Mouse (Mus musculus) 3T3-L1 (cell line): ENCODE results near the gene Lcp2.
A peak's percentile ranks its signal among the peaks of the same experiment; 100 is the strongest.

Experiments used
- DNase-seq: peaks from one replicate; pipeline ENCODE4 v3.0.0-alpha.2; 2015; ENCODE audit warnings: low read depth, low spot score

The Lcp2 gene

GRCm38 (mm10) chr11:34047542-34047937, 820 bp downstream of the Lcp2 start:
- no peak for DNase-seq

GRCm38 (mm10) chr11:34048375-34049124, 1.8 kb downstream of the Lcp2 start:
- no peak for DNase-seq

- DNase-seq: no peak
These were observed 2.3 kb downstream of the Lcp2 start for GRCm38 (mm10) chr11:34049125-34049379.

GRCm38 (mm10) chr11:34050063-34050462, 3.3 kb downstream of the Lcp2 start:
- DNase-seq: no peak

GRCm38 (mm10) chr11:34050643-34051042, 3.9 kb downstream of the Lcp2 start:
- no peak for DNase-seq

DNA sequence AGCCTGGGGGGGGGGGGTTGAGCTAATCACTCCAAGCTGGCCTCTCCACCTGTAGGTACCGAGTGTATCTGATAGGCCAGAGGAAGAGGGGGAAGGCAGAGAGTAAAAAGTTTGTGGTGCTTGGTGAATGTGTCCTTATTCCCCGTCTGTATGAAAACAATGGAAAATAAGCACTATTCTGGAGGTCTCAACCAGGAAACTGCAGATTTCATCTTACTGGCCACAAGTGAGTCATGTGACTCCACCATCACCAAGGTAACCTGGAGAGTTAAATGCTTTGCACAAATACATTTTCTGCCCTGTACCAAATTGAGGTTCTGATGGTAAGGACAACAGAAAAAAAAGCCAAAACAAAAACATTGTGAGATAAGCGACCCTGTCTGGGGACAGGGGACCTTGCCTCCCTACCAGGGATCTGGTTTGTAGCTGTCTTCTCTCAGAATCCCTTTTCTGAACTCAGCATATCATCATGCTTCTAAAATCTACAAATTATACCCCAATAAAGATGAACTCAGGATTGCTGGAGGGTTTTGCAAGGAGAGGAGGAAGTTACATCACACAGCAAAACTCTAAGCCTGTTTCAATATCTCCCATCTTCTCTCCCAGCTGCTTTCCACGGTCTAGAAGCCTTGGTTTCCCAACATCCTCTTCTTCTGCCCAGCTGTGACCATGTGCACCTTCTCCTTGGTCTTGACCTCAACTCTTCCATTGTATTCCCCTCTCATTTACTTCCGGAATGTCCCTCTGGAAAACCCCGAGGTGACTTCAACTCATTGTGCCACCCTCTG, 6.5 kb downstream of the Lcp2 start:
- DNase-seq: no peak

GRCm38 (mm10) chr11:34054031-34054727, 7.5 kb downstream of the Lcp2 start:
- no peak for DNase-seq

DNA sequence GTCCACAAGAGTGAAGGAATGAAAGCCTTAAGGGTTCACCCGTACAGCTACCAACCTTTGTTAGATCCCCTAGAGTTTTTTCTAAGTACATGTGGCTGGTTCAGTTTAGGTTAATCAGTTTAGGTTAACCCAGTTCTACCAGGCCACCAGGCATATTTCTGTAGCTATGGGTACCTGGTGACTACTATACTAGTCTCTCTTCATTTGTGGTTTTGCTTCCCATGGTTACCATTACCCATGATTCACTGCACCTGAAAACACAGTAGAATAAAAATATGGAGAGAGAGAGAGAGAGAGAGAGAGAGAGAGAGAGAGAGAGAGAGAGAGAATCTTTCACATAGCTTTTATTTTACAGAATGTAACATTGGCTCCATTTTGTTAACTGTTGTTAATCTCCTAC, 10.0 kb downstream of the Lcp2 start:
- no peak for DNase-seq

DNA sequence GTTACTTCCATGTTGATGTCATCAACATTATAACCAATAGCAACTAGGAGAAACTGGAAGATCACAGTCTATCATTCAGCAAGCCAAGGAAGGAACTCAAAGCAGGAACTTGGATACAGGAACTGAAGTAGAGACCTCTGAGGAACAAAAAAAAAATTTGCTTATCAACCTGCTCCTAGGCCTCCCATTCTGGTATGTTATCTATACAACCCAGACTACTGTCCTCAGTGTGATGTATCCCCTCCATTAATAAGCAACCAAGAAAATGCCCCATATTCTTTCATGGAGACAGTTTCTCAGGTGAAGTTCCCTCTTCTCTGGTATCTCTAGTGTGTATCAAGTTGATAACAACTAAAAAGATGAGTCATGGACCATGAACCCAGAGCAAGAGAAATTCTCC, 11.6 kb downstream of the Lcp2 start:
- DNase-seq: no peak

- DNase-seq: no peak
These were observed 12.2 kb downstream of the Lcp2 start for GRCm38 (mm10) chr11:34058960-34059359.

DNA sequence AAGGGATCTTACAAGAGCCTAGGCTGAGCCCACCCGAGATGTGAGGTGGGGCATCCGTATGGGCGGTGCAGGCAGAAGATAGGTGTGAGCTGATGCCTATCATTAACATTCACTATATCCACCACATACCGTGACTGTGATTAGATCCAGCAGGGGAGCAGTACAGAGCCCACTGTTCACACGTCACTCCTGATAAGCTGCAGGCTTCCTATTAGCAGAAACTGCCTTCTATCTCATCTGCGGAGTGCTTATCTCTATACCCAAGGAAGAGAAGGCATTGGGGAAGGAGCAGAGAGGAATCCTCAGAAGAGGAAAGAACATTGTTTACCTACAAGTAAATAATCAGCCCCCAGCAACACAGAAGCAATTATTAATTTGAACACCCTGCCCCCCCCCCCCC, 15.0 kb downstream of the Lcp2 start:
- no peak for DNase-seq

DNA sequence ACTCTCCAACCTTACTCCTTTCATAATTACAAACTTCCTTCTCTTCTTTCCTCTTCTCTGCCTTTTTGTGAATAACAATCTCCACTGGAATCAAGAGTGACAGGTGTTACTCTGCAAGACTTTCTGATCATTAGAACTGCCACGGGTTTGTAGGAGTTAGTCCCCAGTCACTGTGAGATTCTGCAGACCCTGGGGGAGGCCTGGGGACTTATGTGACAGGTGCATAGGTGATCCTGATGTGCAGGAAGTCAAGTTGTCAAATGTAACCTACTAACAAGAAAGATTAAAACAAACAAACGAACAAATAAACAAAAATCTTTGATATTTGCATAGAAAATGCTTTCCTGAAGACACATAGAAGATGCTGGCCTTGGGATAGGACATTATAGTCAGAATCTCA, 16.5 kb downstream of the Lcp2 start:
- DNase-seq: no peak

GRCm38 (mm10) chr11:34063702-34064485, 17.2 kb downstream of the Lcp2 start:
- DNase-seq: no peak

DNA sequence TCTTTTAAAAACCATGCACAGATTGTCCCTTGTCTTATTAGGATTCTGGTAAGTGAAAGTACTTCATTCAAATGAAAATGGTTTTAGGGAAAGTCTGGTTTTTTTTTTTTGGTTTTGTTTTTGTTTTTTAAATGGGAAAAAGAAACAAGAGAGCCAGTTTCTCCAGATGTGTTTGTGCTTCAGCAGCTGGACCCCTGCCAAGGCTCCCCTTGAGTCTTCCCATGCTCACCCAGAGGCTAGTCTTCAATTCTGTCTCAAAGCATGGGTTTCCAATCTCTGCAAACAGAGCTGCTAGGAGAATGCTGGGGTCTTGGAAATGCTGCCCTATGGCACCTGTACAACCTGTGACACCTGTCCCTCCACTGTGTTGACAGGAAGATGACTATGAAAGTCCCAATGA, 23.9 kb downstream of the Lcp2 start:
- no peak for DNase-seq

- DNase-seq: no peak
These were observed 25.6 kb downstream of the Lcp2 start for GRCm38 (mm10) chr11:34072309-34072708.

GRCm38 (mm10) chr11:34073776-34074175, 27.1 kb downstream of the Lcp2 start:
- DNase-seq: peak; percentile 2

- no peak for DNase-seq
These were observed 31.1 kb downstream of the Lcp2 start for GRCm38 (mm10) chr11:34077870-34078269.

GRCm38 (mm10) chr11:34078581-34078980, 31.9 kb downstream of the Lcp2 start:
- DNase-seq: no peak

DNA sequence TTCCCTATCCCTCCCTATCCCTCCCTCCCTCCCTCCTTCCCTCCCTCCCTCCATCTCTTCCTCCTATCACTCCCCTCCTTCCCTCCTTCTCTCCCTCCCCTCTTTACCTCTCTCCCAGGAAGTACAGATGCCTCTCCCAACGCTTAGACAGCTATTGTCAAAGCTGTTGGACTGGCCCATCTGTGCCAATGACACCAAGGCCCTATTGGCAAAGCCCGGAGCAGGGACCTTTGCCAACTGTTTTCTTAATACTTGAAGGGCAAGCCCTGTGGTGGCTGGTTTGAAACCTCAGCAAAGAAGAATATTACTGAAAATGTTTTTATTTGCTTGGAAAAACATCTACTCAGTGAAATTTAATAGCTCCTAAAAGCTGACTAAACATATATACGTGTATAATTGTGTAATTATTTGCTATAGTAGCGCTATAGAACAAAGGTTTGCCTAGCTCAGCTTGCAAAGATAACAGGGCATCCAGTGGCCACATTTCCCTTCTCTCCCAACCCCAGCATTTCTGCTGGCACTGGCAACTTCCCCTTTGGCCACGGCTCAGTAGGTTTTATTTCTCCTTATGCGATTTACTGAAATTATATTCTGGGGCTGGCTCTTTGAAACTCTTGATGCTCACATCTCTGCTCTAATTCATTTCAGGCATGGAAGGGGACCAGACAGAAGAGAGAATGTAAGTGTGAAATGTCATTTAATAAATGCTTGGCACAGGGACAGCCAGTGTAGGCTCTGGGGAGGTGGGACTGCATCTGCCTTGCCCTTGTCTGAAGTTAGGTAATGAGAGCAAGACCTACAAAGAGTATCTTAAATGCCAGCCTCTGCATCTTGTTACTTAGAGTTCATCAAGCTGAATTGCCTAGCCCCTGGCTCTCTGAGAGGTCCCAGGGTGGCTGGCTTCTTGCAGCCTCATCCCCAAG, 33.1 kb downstream of the Lcp2 start:
- no peak for DNase-seq

- no peak for DNase-seq
These were observed 37.1 kb downstream of the Lcp2 start for GRCm38 (mm10) chr11:34083795-34084194.

GRCm38 (mm10) chr11:34084639-34085038, 37.9 kb downstream of the Lcp2 start:
- DNase-seq: no peak
